Mouse (Mus musculus) kidney, postnatal 0 days (tissue): ENCODE results near the gene Inpp5d. TPM values are rescaled to one million over a fixed set of nuclear protein-coding genes. Genes with fewer than 3 reads are reported as not detected.
A peak's percentile ranks its signal among the peaks of the same experiment; 100 is the strongest.

Source experiments
- ATAC-seq: fragments of 200-750 bp; cut with Nextera tagmentation; replicated peaks from 2 replicates; pipeline ENCODE4 v1.8.0; 2017; ENCODE audit warnings: low read depth, moderate number of reproducible peaks, moderate TSS enrichment, moderate library complexity; ENCODE audit not compliant: low FRiP score
- DNase-seq: peaks from one replicate; pipeline ENCODE4 v3.0.0-alpha.2; 2016; ENCODE audit warnings: low spot score
- H3K27ac ChIP-seq: fragments of 300-500 bp; sonication (generic); 2 replicates; pipeline ENCODE4 v1.5.1; 2014; ENCODE audit warnings: mild to moderate bottlenecking
- H3K27me3 ChIP-seq: fragments of 300-500 bp; sonication (generic); 2 replicates; pipeline ENCODE4 v1.6.1; 2014; ENCODE audit warnings: low read length, mixed read lengths; ENCODE audit not compliant: insufficient read depth
- H3K36me3 ChIP-seq: fragments of 300-500 bp; sonication (generic); 2 replicates; pipeline ENCODE4 v1.6.1; 2014; ENCODE audit warnings: low read length, mixed read lengths; ENCODE audit not compliant: insufficient read depth
- H3K4me1 ChIP-seq: fragments of 300-500 bp; sonication (generic); replicated peaks from 2 replicates; pipeline ENCODE4 v1.6.1; 2014; ENCODE audit warnings: antibody characterized with exemption, low read length, mixed read lengths; ENCODE audit not compliant: insufficient read depth
- H3K4me2 ChIP-seq: fragments of 300-500 bp; sonication (generic); 2 replicates; pipeline ENCODE4 v1.6.1; 2014; ENCODE audit warnings: mild to moderate bottlenecking, low read length, moderate library complexity, mixed read lengths
- H3K4me3 ChIP-seq: fragments of 300-500 bp; sonication (generic); replicated peaks from 2 replicates; pipeline ENCODE4 v1.5.1; 2014; ENCODE audit warnings: low read depth, low read length
- H3K9ac ChIP-seq: fragments of 300-500 bp; sonication (generic); 2 replicates; pipeline ENCODE4 v1.6.1; 2014; ENCODE audit warnings: low read depth, low read length
- H3K9me3 ChIP-seq: fragments of 300-500 bp; sonication (generic); replicated peaks from 2 replicates; pipeline ENCODE4 v1.6.1; 2016; ENCODE audit warnings: low read length, inconsistent platforms, mixed read lengths
- CTCF ChIP-seq: IDR thresholded peaks from 2 replicates; pipeline ENCODE4 v1.5.1; 2016; ENCODE audit warnings: antibody characterized with exemption, low read depth, mild to moderate bottlenecking, moderate library complexity
- WGBS: fragments of 180-500 bp; shearing (Covaris S2); extraction: QIAGEN DNeasy Blood & Tissue Kit; methylation state at CpG from one replicate; pipeline ENCODE4 v1.1.7; 2014; 5-methylcytosine and 5-hydroxymethylcytosine counted together
- polyA plus RNA-seq: library from polyadenylated mRNA; unstranded; fragments of >200 nt; fragmentation: Nextera tagmentation; extraction: Ambion mirVana; gene quantifications from 2 replicates; pipeline ENCODE4 v1.2.1, GENCODE M21; 2015

Inpp5d gene
- polyA plus RNA-seq, 1 experiment from 2014 or later, result 6.6 TPM

DNA sequence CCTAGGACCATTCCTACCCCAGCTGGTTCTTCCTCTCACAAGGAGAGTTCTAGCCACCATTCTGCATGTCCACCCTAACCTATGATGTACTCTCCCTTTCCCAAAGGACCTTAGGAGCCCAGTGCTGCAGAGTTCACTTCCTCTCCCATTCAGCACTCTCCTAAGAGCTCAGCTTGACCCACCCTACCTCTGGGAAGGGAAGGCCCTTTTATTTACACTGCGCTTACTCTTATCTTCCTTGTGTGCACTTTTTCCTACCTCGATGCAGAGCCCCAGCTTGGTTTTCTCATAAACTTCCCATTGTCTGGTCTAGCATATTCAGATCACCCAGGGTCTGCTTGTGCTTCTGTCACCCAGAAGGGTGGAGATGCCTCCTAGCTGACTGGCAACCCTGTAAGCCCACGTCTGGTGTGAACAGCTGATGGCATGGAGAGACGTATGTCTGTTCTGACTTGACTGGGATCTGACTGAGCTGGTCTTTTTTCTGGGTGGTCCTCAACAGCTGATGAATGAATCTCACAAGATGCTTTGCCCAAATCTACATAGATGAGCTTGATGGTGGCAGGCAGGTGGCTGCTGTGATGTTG is 29.2 kb downstream of the Inpp5d start:
- Histone ChIP-seq H3K27ac (no peak overlapping the region), H3K4me2 (no peak overlapping the region), H3K9me3 (no peaks in the 10 kb centered on the region), H3K9ac (no peak overlapping the region), H3K4me1 (no peaks in the 10 kb centered on the region), H3K4me3 (no peak overlapping the region), H3K27me3 (no peaks in the 10 kb centered on the region), H3K36me3 (no peaks in the 10 kb centered on the region)
- WGBS, result 73% methylated on average over 4 of the region's 4 CpGs
- TF ChIP-seq CTCF, result no peak
- ATAC-seq, result no peak
- DNase-seq, result no peak

DNA sequence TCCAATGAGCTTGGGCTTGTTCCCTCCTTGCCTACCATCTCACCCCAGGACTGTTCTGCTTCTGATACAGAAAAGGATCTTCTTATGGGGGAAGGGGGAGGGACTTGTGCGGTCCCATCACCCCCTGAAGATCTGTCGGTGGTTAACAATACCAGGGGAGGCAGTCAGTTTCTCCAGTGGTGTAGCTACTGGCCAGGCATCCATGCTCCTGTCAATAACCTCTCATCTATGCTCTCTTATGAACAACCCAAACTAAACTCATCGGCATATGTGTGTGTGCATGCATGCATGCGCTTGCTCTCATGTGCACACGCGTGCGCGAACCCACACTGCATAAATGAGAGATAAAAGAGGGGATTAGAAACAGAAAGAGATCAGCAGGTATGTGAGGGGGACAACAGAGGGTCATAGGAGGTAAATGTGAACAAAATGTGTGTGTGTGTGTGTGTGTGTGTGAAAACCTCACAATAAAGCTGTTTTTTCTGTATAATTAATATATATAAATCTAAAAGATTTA is 29.9 kb downstream of the Inpp5d start:
- H3K27ac ChIP-seq, result no peak overlapping the region
- no peak overlapping the region for H3K4me2 ChIP-seq
- TF ChIP-seq CTCF, result no peak
- H3K9me3 ChIP-seq, result no peaks in the 10 kb centered on the region
- H3K9ac ChIP-seq, result no peak overlapping the region
- no peaks in the 10 kb centered on the region for H3K27me3 ChIP-seq
- H3K4me1 ChIP-seq, result no peaks in the 10 kb centered on the region
- no peak overlapping the region for H3K4me3 ChIP-seq
- ATAC-seq (no peak), DNase-seq (no peak)
- 91% methylated on average over 8 of the region's 8 CpGs for WGBS
- no peaks in the 10 kb centered on the region for H3K36me3 ChIP-seq

DNA sequence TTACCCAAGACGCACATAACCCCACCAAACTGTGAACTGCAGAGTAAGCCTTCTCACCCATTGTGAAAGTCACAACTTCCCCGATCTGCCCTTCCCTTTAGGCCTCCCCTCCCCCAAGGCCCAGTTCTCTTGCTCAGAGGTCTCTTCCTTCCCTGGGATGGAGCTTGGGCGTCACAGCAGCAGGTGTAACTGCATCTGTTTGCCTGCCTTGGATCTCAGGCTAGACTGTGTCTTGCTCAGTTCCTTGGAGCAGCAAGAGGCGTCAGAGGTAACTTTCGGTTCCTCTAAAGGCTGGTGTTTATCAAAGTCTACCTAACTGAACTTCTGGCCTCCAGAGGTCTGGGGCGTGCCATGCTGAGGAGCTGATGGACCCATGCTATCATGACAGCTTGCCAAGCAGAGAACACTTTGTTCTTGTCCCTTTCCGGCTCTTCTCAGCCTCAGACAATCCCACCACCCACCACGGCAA is 30.5 kb downstream of the Inpp5d start:
- H3K4me2 ChIP-seq, result no peak overlapping the region
- no peaks in the 10 kb centered on the region for H3K27me3 ChIP-seq
- H3K4me1 ChIP-seq, result no peaks in the 10 kb centered on the region
- WGBS, result 65% methylated on average over 8 of the region's 8 CpGs
- H3K27ac ChIP-seq, result peak overlapping the region; percentile 27; the same call in 1 of the 2 replicates
- DNase-seq (peak; percentile 24), ATAC-seq (no peak)
- no peak overlapping the region for H3K9ac ChIP-seq
- no peak for TF ChIP-seq CTCF
- no peaks in the 10 kb centered on the region for H3K36me3 ChIP-seq
- no peaks in the 10 kb centered on the region for H3K9me3 ChIP-seq
- H3K4me3 ChIP-seq, result no peak overlapping the region

DNA sequence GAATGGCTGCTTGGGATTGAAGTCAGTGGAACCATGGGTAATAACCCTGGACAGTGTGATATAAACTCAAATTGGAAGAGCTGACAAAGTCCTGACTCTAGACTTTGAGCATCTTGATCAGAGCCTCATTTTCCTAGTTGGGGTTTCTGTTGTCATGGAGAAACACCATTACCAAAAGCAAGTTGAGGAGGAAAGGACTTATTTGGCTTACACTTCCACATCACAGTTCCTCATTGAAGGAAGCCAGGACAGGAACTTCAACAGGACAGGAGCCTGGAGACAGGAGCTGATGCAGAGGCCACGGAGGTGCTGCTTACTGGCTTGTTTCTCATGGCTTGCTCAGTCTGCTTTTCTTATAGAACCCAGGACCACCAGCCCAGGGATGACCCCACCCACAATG is 31.3 kb downstream of the Inpp5d start:
- no peaks in the 10 kb centered on the region for H3K9me3 ChIP-seq
- no peaks in the 10 kb centered on the region for H3K36me3 ChIP-seq
- 86% methylated on average over 1 of the region's 1 CpGs for WGBS
- TF ChIP-seq CTCF, result no peak
- H3K27ac ChIP-seq, result no peak overlapping the region
- no peaks in the 10 kb centered on the region for H3K4me1 ChIP-seq
- ATAC-seq, result no peak
- H3K4me3 ChIP-seq, result no peak overlapping the region
- no peak for DNase-seq
- no peaks in the 10 kb centered on the region for H3K27me3 ChIP-seq
- no peak overlapping the region for H3K4me2 ChIP-seq
- no peak overlapping the region for H3K9ac ChIP-seq

DNA sequence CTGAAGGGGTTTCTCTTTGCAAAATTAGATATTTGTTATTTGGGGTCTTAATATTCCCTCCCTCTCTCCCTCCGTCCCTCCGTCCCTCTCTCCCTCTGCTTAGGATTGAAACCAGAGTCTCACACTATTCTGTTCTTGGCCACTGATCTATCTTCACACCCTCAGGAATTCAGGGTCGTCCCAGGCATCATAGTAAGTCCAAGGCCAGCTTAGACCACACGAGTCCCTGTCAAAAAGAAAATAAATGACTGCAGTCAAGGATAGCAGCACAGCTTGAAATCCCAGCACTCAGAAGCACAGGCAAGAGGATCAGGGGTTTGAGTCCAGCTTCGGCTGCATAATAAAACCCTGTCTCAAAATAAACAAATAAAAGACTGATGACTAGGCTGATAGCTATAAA is 35.0 kb downstream of the Inpp5d start:
- no peak for ATAC-seq
- 31% methylated on average over 5 of the region's 5 CpGs for WGBS
- TF ChIP-seq CTCF, result no peak

DNA sequence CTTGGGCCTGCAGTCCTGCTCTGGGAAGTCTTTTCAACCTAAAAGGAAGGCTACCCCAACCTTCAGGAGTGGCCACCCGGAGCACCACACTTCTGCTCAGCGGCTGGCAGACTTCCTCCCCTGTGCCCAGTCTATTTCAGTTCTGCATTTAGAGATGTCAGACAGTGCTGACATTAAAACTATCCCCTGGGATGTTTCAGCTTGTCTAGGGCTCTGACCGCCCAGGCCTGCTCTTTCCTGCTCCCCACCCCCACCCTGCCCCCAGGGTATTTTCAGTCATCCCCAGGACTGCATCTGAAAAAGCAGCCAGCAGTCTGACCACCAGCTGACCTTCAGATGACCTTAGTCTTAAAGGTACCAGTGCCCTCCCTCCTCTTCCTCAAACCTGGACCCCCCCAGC is 38.0 kb downstream of the Inpp5d start:
- Histone ChIP-seq H3K4me2 (no peak overlapping the region), H3K27ac (no peak overlapping the region), H3K4me1 (no peaks in the 10 kb centered on the region), H3K4me3 (no peak overlapping the region), H3K9ac (no peak overlapping the region), H3K27me3 (no peaks in the 10 kb centered on the region), H3K36me3 (no peaks in the 10 kb centered on the region), H3K9me3 (no peaks in the 10 kb centered on the region)
- no peak for DNase-seq
- 77% methylated on average over 3 of the region's 3 CpGs for WGBS
- no peak for ATAC-seq
- TF ChIP-seq CTCF, result no peak

More for the DNA sequence above, 35.0 kb downstream of the Inpp5d start:
- Histone ChIP-seq H3K9me3 (no peaks in the 10 kb centered on the region), H3K4me2 (no peak overlapping the region), H3K36me3 (no peaks in the 10 kb centered on the region), H3K27me3 (no peaks in the 10 kb centered on the region), H3K27ac (no peak overlapping the region), H3K9ac (no peak overlapping the region), H3K4me1 (no peaks in the 10 kb centered on the region), H3K4me3 (no peak overlapping the region)
- no peak for DNase-seq

DNA sequence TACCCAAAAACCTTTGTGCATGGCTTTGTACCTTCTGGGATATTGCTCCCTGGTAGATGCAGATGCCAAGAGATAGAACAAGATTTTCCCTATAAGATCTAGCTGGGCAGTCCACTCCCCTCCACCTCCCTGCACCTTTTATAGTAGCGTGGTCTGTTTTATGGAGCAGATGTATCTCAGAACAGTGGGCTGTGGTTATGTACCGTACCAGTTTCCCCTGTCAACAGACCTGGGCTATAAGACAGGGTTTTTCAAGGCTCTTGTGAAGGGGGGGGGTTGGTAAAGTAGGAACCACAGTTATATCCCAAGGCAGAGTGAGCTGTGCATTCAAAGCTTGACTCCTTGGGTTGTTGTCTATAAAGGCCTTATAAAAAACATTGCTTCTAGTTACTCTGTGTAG is 38.4 kb downstream of the Inpp5d start:
- H3K9me3 ChIP-seq, result no peaks in the 10 kb centered on the region
- ATAC-seq, result no peak
- no peaks in the 10 kb centered on the region for H3K27me3 ChIP-seq
- H3K4me3 ChIP-seq, result no peak overlapping the region
- no peak overlapping the region for H3K9ac ChIP-seq
- no peak for DNase-seq
- H3K4me2 ChIP-seq, result no peak overlapping the region
- no peaks in the 10 kb centered on the region for H3K36me3 ChIP-seq
- WGBS, result 82% methylated on average over 2 of the region's 2 CpGs
- no peak overlapping the region for H3K27ac ChIP-seq
- no peak for TF ChIP-seq CTCF
- H3K4me1 ChIP-seq, result no peaks in the 10 kb centered on the region
